Mouse (Mus musculus) MEL (cell line): ENCODE data around the gene Gmfg.

Source experiments
- CHD1 ChIP-seq: IDR thresholded peaks from 2 replicates; pipeline ENCODE4 v1.6.1; 2012; ENCODE audit warnings: low read depth, mild to moderate bottlenecking, inconsistent platforms, low read length, improper control_type of control experiment
- CTCF ChIP-seq, 3 experiments: IDR thresholded peaks in 2 of 3; conservative IDR thresholded peaks in 1 of 3; 2 replicates each; pipeline ENCODE4 v1.5.1; 2011 to 2012; ENCODE audit warnings: low read length in 3 of 3, low read depth in 2 of 3, mild to moderate bottlenecking in 2 of 3, improper control_type of control experiment in 1 of 3, inconsistent platforms in 1 of 3, mixed read lengths in 1 of 3, moderate library complexity in 1 of 3; ENCODE audit not compliant: control insufficient read depth in 1 of 3, insufficient read depth in 1 of 3, poor library complexity in 1 of 3, severe bottlenecking in 1 of 3
- E2F4 ChIP-seq: IDR thresholded peaks from 2 replicates; pipeline ENCODE4 v1.6.1; 2011; ENCODE audit warnings: low read depth, low read length, improper control_type of control experiment, borderline replicate concordance
- ETS1 ChIP-seq: IDR thresholded peaks from 2 replicates; pipeline ENCODE4 v1.6.1; 2012; ENCODE audit warnings: low read depth, mild to moderate bottlenecking, inconsistent platforms, low read length, improper control_type of control experiment, moderate library complexity
- GATA1 ChIP-seq: IDR thresholded peaks from 2 replicates; pipeline ENCODE4 v1.6.1; 2011; ENCODE audit warnings: low read depth, low read length, improper control_type of control experiment
- HCFC1 ChIP-seq: IDR thresholded peaks from 2 replicates; pipeline ENCODE4 v1.6.1; 2012; ENCODE audit warnings: low read depth, mild to moderate bottlenecking, inconsistent platforms, low read length, improper control_type of control experiment, moderate library complexity
- MEF2A ChIP-seq: IDR thresholded peaks from 2 replicates; pipeline ENCODE4 v1.6.1; 2014; ENCODE audit warnings: low read depth, mild to moderate bottlenecking, inconsistent platforms, low read length, improper control_type of control experiment; ENCODE audit not compliant: poor library complexity, insufficient replicate concordance, severe bottlenecking; ENCODE audit errors: extremely low read depth
- POLR2A ChIP-seq, 2 experiments: IDR thresholded peaks; 2 replicates each; pipeline ENCODE4 v1.6.1; 2011 to 2012; ENCODE audit warnings: low read length in 2 of 2, mild to moderate bottlenecking in 2 of 2, control low read depth in 1 of 2, improper control_type of control experiment in 1 of 2, low read depth in 1 of 2, moderate library complexity in 1 of 2; ENCODE audit not compliant: control insufficient read depth in 1 of 2, insufficient read depth in 1 of 2, poor library complexity in 1 of 2
- POLR2AphosphoS2 ChIP-seq: IDR thresholded peaks from 2 replicates; pipeline ENCODE4 v1.6.1; 2011; ENCODE audit warnings: low read length, improper control_type of control experiment
- TCF12 ChIP-seq: IDR thresholded peaks from 2 replicates; pipeline ENCODE4 v1.6.1; 2014; ENCODE audit warnings: low read depth, mild to moderate bottlenecking, inconsistent platforms, low read length, improper control_type of control experiment, moderate library complexity
- UBTF ChIP-seq: IDR thresholded peaks from 2 replicates; pipeline ENCODE4 v1.6.1; 2012; ENCODE audit warnings: low read depth, mild to moderate bottlenecking, inconsistent platforms, low read length, improper control_type of control experiment, moderate library complexity, borderline replicate concordance; ENCODE audit not compliant: insufficient read depth
- USF1 ChIP-seq: IDR thresholded peaks from 2 replicates; pipeline ENCODE4 v1.6.1; 2014; ENCODE audit warnings: low read depth, mild to moderate bottlenecking, inconsistent platforms, low read length, improper control_type of control experiment, moderate library complexity
- ZC3H11A ChIP-seq: IDR thresholded peaks from 2 replicates; pipeline ENCODE4 v1.6.1; 2012; ENCODE audit warnings: low read depth, mild to moderate bottlenecking, inconsistent platforms, low read length, improper control_type of control experiment
- ZMIZ1 ChIP-seq: IDR thresholded peaks from 2 replicates; pipeline ENCODE4 v1.6.1; 2012; ENCODE audit warnings: low read depth, mild to moderate bottlenecking, inconsistent platforms, low read length, improper control_type of control experiment, moderate library complexity

GRCm38 (mm10) chr7:28482854-28483253 is 45.6 kb downstream of the Gmfg start:
- TF ChIP-seq HCFC1: no peak
- TF ChIP-seq POLR2A (IDR thresholded peaks at IDR 0.05; ENCODE audit: control insufficient read depth in 1 of 2, insufficient read depth in 1 of 2, low read depth in 1 of 2, low read length in 2 of 2, poor library complexity in 1 of 2): no peak
- no peak for TF ChIP-seq USF1
- no peak for TF ChIP-seq UBTF
- no peak for TF ChIP-seq CTCF (IDR thresholded peaks at IDR 0.05 in 2 of 3, conservative IDR thresholded peaks at IDR 0.05 in 1 of 3; ENCODE audit: control insufficient read depth in 1 of 3, insufficient read depth in 1 of 3, low read depth in 2 of 3, low read length in 3 of 3, poor library complexity in 1 of 3, severe bottlenecking in 1 of 3)
- TF ChIP-seq CHD1: no peak
- TF ChIP-seq ZC3H11A: no peak
- TF ChIP-seq TCF12: no peak
- TF ChIP-seq MEF2A: no peak
- TF ChIP-seq E2F4: no peak
- no peak for TF ChIP-seq POLR2AphosphoS2
- TF ChIP-seq ZMIZ1: no peak
- no peak for TF ChIP-seq ETS1
- no peak for TF ChIP-seq GATA1
